Mouse (Mus musculus) embryonic fibroblast, embryonic 13.5 days (primary cell): ENCODE results near the gene Spata13.

Experiments used
- CTCF ChIP-seq: IDR thresholded peaks from 2 replicates; pipeline ENCODE4 v1.5.1; 2011; ENCODE audit warnings: mild to moderate bottlenecking, control low read depth, low read length, moderate library complexity, borderline replicate concordance; ENCODE audit not compliant: insufficient read depth
- POLR2A ChIP-seq: IDR thresholded peaks from 2 replicates; pipeline ENCODE4 v1.6.1; 2011; ENCODE audit warnings: low read depth, mild to moderate bottlenecking, control low read depth, low read length, moderate library complexity

GRCm38 (mm10) chr14:60732787-60733186 is 99.0 kb downstream of the Spata13 start:
- TF ChIP-seq POLR2A = peak; percentile 60
- TF ChIP-seq CTCF = no peak
